Mouse (Mus musculus) embryo, embryonic 10.5 days (tissue): ENCODE measurements at regions not wholly inside any gene's neighbourhood (a gene's known extent, or its start where the extent isn't known, plus 50 kb on each side); places are given as distances from the start of the nearest gene placed in this dataset.

Experiments used
- DNase-seq: peaks from one replicate; pipeline ENCODE4 v3.0.0-alpha.2; 2015; ENCODE audit warnings: low spot score

GRCm38 (mm10) chr12:110220516-110220915 lies 58.4 kb upstream of the Dio3 start:
- DNase-seq = no peak

GRCm38 (mm10) chr12:110221184-110221583 lies 57.7 kb upstream of the Dio3 start:
- DNase-seq = no peak

- no peak for DNase-seq
Measured at GRCm38 (mm10) chr12:110221679-110222078, 57.2 kb upstream of the Dio3 start.

GRCm38 (mm10) chr12:110224250-110224649 lies 54.6 kb upstream of the Dio3 start:
- DNase-seq = no peak

DNA sequence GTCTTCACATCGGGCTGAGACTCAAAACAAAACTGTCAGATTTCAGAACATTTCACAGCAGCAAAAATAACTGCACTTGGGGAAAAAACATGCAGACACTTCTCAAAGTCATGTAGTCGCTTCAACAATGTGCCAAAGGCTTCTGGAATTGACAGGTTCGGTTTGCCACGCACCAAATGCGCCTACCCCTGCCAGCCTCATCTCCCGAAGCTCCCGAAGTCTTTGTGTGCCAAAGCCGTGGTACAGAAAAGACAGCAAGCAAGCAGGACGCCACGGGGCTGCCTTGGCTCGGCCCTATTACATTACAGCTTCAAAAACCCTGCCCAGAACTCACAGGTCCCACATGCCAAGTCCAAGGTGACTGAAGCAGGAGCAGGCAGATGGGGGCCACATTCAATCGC lies 50.9 kb upstream of the Dio3 start:
- no peak for DNase-seq
